Mouse (Mus musculus) spleen, adult 2 months (tissue): ENCODE data around the gene Cyp2t4. TPM values are rescaled to one million over a fixed set of nuclear protein-coding genes. Genes with fewer than 3 reads are reported as not detected.
A peak's percentile ranks its signal among the peaks of the same experiment; 100 is the strongest.

Experiments used
- DNase-seq, 2 experiments: peaks; one replicate each; pipeline versions ENCODE4 v3.0.0 to v3.0.0-alpha.2; 2012 to 2021; ENCODE audit warnings: low spot score in 2 of 2, low read depth in 1 of 2
- H3K27ac ChIP-seq: fragments of 200-500 bp; 2 replicates; pipeline ENCODE4 v1.5.1; 2012; ENCODE audit warnings: low read length, inconsistent platforms; ENCODE audit not compliant: insufficient read depth
- H3K27me3 ChIP-seq: fragments of 200-500 bp; 2 replicates; pipeline ENCODE4 v1.6.1; 2012; ENCODE audit warnings: mild to moderate bottlenecking, moderate library complexity, low read length, inconsistent platforms; ENCODE audit not compliant: control insufficient read depth, insufficient read depth
- H3K36me3 ChIP-seq: fragments of 200-500 bp; 2 replicates; pipeline ENCODE4 v1.6.1; 2012; ENCODE audit warnings: mild to moderate bottlenecking, low read length, inconsistent platforms; ENCODE audit not compliant: control insufficient read depth, insufficient read depth
- H3K4me1 ChIP-seq: fragments of 200-500 bp; 2 replicates; pipeline ENCODE4 v1.6.1; 2011; ENCODE audit warnings: inconsistent platforms; ENCODE audit not compliant: control insufficient read depth, insufficient read depth, insufficient read length
- H3K4me3 ChIP-seq: fragments of 200-500 bp; 2 replicates; pipeline ENCODE4 v1.5.1; 2011; ENCODE audit warnings: mild to moderate bottlenecking, inconsistent platforms; ENCODE audit not compliant: insufficient read depth, insufficient read length; ENCODE audit errors: extremely low read depth
- CTCF ChIP-seq: fragments of 200-500 bp; IDR thresholded peaks from 2 replicates; pipeline ENCODE4 v1.5.1; 2011; ENCODE audit warnings: mild to moderate bottlenecking, inconsistent platforms; ENCODE audit not compliant: insufficient read depth, insufficient read length, insufficient replicate concordance; ENCODE audit errors: extremely low read depth
- POLR2A ChIP-seq: fragments of 200-500 bp; IDR thresholded peaks from 2 replicates; pipeline ENCODE4 v1.6.1; 2011; ENCODE audit warnings: low read depth, low read length, inconsistent platforms
- WGBS: fragments of 180-500 bp; shearing (Covaris S2); methylation state at CpG from one replicate; pipeline ENCODE4 v1.1.7; 2018; 5-methylcytosine and 5-hydroxymethylcytosine counted together
- polyA plus RNA-seq: library from polyadenylated mRNA; depleted of rRNA; stranded (reverse); fragments of >200 nt; gene quantifications from 2 replicates; pipeline ENCODE4 v1.2.3, GENCODE M21; 2012

The Cyp2t4 gene
- polyA plus RNA-seq, 1 experiment: not detected

GRCm38 (mm10) chr7:27166229-27166613 is 12.7 kb downstream of the Cyp2t4 start:
- Histone ChIP-seq H3K36me3 (peaks cover 14% of the 10 kb centered on the region), H3K4me3 (peak overlapping the region; percentile 79), H3K27me3 (no peaks in the 10 kb centered on the region), H3K4me1 (peaks cover 32% of the 10 kb centered on the region), H3K27ac (peak overlapping the region; percentile 99)
- whole genome bisulfite sequencing: 1% methylated on average over 31 of the region's 43 CpGs
- peak; percentile 62 to 84 for DNase-seq
- TF ChIP-seq CTCF (no peak), POLR2A (peak; percentile 20; the same call in 1 of the 2 replicates)

- Histone ChIP-seq H3K27me3 (no peaks in the 10 kb centered on the region), H3K36me3 (peaks cover 15% of the 10 kb centered on the region), H3K27ac (peak within 1 kb of the TSS; percentile 99), H3K4me3 (peak within 1 kb of the TSS; percentile 79), H3K4me1 (peaks cover 32% of the 10 kb centered on the region)
- under 1% methylated on average over 61 of the region's 61 CpGs for WGBS
- DNase-seq: peak; percentile 91 to 96
- no peak for TF ChIP-seq CTCF
- peak; percentile 43 for TF ChIP-seq POLR2A
Measured at GRCm38 (mm10) chr7:27166614-27167474, 13.3 kb downstream of the Cyp2t4 start, which contains the start of gene Egln2. TSS of gene Egln2 (minus strand) at chr7:27166802.

GRCm38 (mm10) chr7:27167475-27168094 is 14.1 kb downstream of the Cyp2t4 start:
- H3K4me3 ChIP-seq: peak overlapping the region; percentile 44
- peaks cover 32% of the 10 kb centered on the region for H3K4me1 ChIP-seq
- no peak for DNase-seq

GRCm38 (mm10) chr7:27168371-27168770 is 14.9 kb downstream of the Cyp2t4 start:
- no peak for TF ChIP-seq CTCF
- no peaks in the 10 kb centered on the region for H3K27me3 ChIP-seq
- peak overlapping the region; percentile 99 for H3K27ac ChIP-seq
- WGBS: 72% methylated on average over 5 of the region's 5 CpGs
- H3K36me3 ChIP-seq: peaks cover 25% of the 10 kb centered on the region
- DNase-seq: no peak
- H3K4me3 ChIP-seq: no peak overlapping the region
- peaks cover 31% of the 10 kb centered on the region for H3K4me1 ChIP-seq

More at GRCm38 (mm10) chr7:27167475-27168094, 14.1 kb downstream of the Cyp2t4 start:
- Histone ChIP-seq H3K36me3 (peaks cover 19% of the 10 kb centered on the region), H3K27me3 (no peaks in the 10 kb centered on the region), H3K27ac (peak overlapping the region; percentile 99)
- 47% methylated on average over 11 of the region's 11 CpGs for WGBS
- TF ChIP-seq POLR2A (no peak), CTCF (no peak)

- Histone ChIP-seq H3K4me1 (peaks cover 14% of the 10 kb centered on the region), H3K4me3 (no peak overlapping the region), H3K27ac (no peak overlapping the region), H3K36me3 (peaks cover 34% of the 10 kb centered on the region), H3K27me3 (no peaks in the 10 kb centered on the region)
- DNase-seq: no peak
- TF ChIP-seq POLR2A: no peak
- no peak for TF ChIP-seq CTCF
- 94% methylated on average over 3 of the region's 3 CpGs for WGBS
Measured at GRCm38 (mm10) chr7:27170981-27171380, 17.5 kb downstream of the Cyp2t4 start.

- peaks cover 34% of the 10 kb centered on the region for H3K36me3 ChIP-seq
Measured at GRCm38 (mm10) chr7:27174496-27174895, 21.0 kb downstream of the Cyp2t4 start.

GRCm38 (mm10) chr7:27174896-27175295 is 21.4 kb downstream of the Cyp2t4 start:
- H3K27me3 ChIP-seq: no peaks in the 10 kb centered on the region
- H3K4me3 ChIP-seq: no peak overlapping the region
- no peak overlapping the region for H3K27ac ChIP-seq
- WGBS: 92% methylated on average over 7 of the region's 7 CpGs
- no peaks in the 10 kb centered on the region; the same call in 1 of the 2 replicates for H3K4me1 ChIP-seq
- H3K36me3 ChIP-seq: peaks cover 34% of the 10 kb centered on the region
- TF ChIP-seq POLR2A: no peak
- TF ChIP-seq CTCF: no peak
- no peak for DNase-seq

More at GRCm38 (mm10) chr7:27174496-27174895, 21.0 kb downstream of the Cyp2t4 start:
- no peaks in the 10 kb centered on the region; the same call in 1 of the 2 replicates for H3K4me1 ChIP-seq
- H3K27ac ChIP-seq: no peak overlapping the region
- no peaks in the 10 kb centered on the region for H3K27me3 ChIP-seq
- no peak for TF ChIP-seq CTCF
- TF ChIP-seq POLR2A: no peak
- DNase-seq: no peak
- no peak overlapping the region for H3K4me3 ChIP-seq
- 91% methylated on average over 15 of the region's 15 CpGs for WGBS
